Mouse (Mus musculus) limb, embryonic 12.5 days (tissue): ENCODE measurements around the gene Gm49486. TPM values are rescaled to one million over a fixed set of nuclear protein-coding genes. Genes with fewer than 3 reads are reported as not detected.

ENCODE experiments used
- ATAC-seq: fragments of 200-750 bp; cut with Nextera tagmentation; 2 replicates; pipeline ENCODE4 v1.8.0; 2017; ENCODE audit warnings: low read depth, moderate TSS enrichment; ENCODE audit not compliant: insufficient number of reproducible peaks, insufficient read depth, low FRiP score, low TSS enrichment
- H3K27ac ChIP-seq: fragments of 300-500 bp; sonication (generic); 2 replicates; pipeline ENCODE4 v1.5.1; 2016; ENCODE audit warnings: mild to moderate bottlenecking, moderate library complexity
- H3K27me3 ChIP-seq: fragments of 300-500 bp; sonication (generic); 2 replicates; pipeline ENCODE4 v1.6.1; 2016; ENCODE audit warnings: mild to moderate bottlenecking, moderate library complexity
- H3K36me3 ChIP-seq: fragments of 300-500 bp; sonication (generic); 2 replicates; pipeline ENCODE4 v1.6.1; 2016; ENCODE audit warnings: mild to moderate bottlenecking, moderate library complexity
- H3K4me1 ChIP-seq: fragments of 300-500 bp; sonication (generic); replicated peaks from 2 replicates; pipeline ENCODE4 v1.6.1; 2016
- H3K4me2 ChIP-seq: fragments of 300-500 bp; sonication (generic); 2 replicates; pipeline ENCODE4 v1.6.1; 2016; ENCODE audit warnings: mild to moderate bottlenecking, moderate library complexity
- H3K4me3 ChIP-seq: fragments of 300-500 bp; sonication (generic); replicated peaks from 2 replicates; pipeline ENCODE4 v1.5.1; 2016; ENCODE audit warnings: mild to moderate bottlenecking
- H3K9ac ChIP-seq: fragments of 300-500 bp; sonication (generic); replicated peaks from 2 replicates; pipeline ENCODE4 v1.6.1; 2016; ENCODE audit warnings: mild to moderate bottlenecking, moderate library complexity
- H3K9me3 ChIP-seq: fragments of 300-500 bp; sonication (generic); 2 replicates; pipeline ENCODE4 v1.6.1; 2016; ENCODE audit warnings: mild to moderate bottlenecking, moderate library complexity
- WGBS: fragments of 180-500 bp; shearing (Covaris S2); methylation state at CpG from one replicate; pipeline ENCODE4 v1.1.7; 2016; 5-methylcytosine and 5-hydroxymethylcytosine counted together
- polyA plus RNA-seq: library from polyadenylated mRNA; unstranded; fragments of >200 nt; fragmentation: Nextera tagmentation; extraction: Ambion mirVana; gene quantifications from 2 replicates; pipeline ENCODE4 v1.2.1, GENCODE M21; 2016

Gene Gm49486
- polyA plus RNA-seq, 1 experiment from 2014 or later, result 0.76 TPM

- Histone ChIP-seq H3K4me3 (no peak overlapping the region), H3K27ac (no peak overlapping the region), H3K4me2 (no peak overlapping the region), H3K36me3 (peaks cover 12% of the 10 kb centered on the region; the same call in 1 of the 2 replicates), H3K9ac (peak overlapping the region; percentile 12; the same call in 1 of the 2 replicates), H3K4me1 (no peaks in the 10 kb centered on the region), H3K27me3 (no peaks in the 10 kb centered on the region), H3K9me3 (no peaks in the 10 kb centered on the region)
- ATAC-seq, result no peak
- WGBS, result 80% methylated on average over 3 of the region's 3 CpGs
These were observed 59.2 kb downstream of the Gm49486 start for GRCm38 (mm10) chr15:79288387-79288786.

GRCm38 (mm10) chr15:79289441-79289840 lies 60.2 kb downstream of the Gm49486 start:
- Histone ChIP-seq H3K27me3 (no peaks in the 10 kb centered on the region), H3K36me3 (peaks cover 12% of the 10 kb centered on the region; the same call in 1 of the 2 replicates), H3K27ac (no peak overlapping the region), H3K4me2 (no peak overlapping the region), H3K4me1 (no peaks in the 10 kb centered on the region), H3K9me3 (no peaks in the 10 kb centered on the region), H3K9ac (no peak overlapping the region), H3K4me3 (no peak overlapping the region)
- no peak for ATAC-seq
- 79% methylated on average over 12 of the region's 12 CpGs for WGBS

GRCm38 (mm10) chr15:79290340-79290739 lies 61.1 kb downstream of the Gm49486 start:
- H3K4me2 ChIP-seq, result no peak overlapping the region
- no peaks in the 10 kb centered on the region for H3K9me3 ChIP-seq
- H3K4me3 ChIP-seq, result no peak overlapping the region
- peaks cover 12% of the 10 kb centered on the region; the same call in 1 of the 2 replicates for H3K36me3 ChIP-seq
- H3K27me3 ChIP-seq, result no peaks in the 10 kb centered on the region
- 57% methylated on average over 3 of the region's 3 CpGs for WGBS
- H3K9ac ChIP-seq, result no peak overlapping the region
- H3K4me1 ChIP-seq, result no peaks in the 10 kb centered on the region
- no peak for ATAC-seq
- no peak overlapping the region for H3K27ac ChIP-seq

- Histone ChIP-seq H3K4me3 (no peak overlapping the region), H3K36me3 (peaks cover 6% of the 10 kb centered on the region; the same call in 1 of the 2 replicates), H3K9me3 (no peaks in the 10 kb centered on the region), H3K4me2 (no peak overlapping the region), H3K4me1 (no peaks in the 10 kb centered on the region), H3K27ac (no peak overlapping the region), H3K27me3 (no peaks in the 10 kb centered on the region), H3K9ac (no peak overlapping the region)
- no peak for ATAC-seq
- 89% methylated on average over 9 of the region's 9 CpGs for WGBS
These were observed 63.6 kb downstream of the Gm49486 start for GRCm38 (mm10) chr15:79292779-79293178.

GRCm38 (mm10) chr15:79298553-79298952 lies 69.4 kb downstream of the Gm49486 start:
- Histone ChIP-seq H3K36me3 (no peaks in the 10 kb centered on the region), H3K9me3 (no peaks in the 10 kb centered on the region), H3K4me1 (no peaks in the 10 kb centered on the region), H3K27me3 (no peaks in the 10 kb centered on the region), H3K4me2 (no peak overlapping the region), H3K9ac (no peak overlapping the region), H3K4me3 (no peak overlapping the region), H3K27ac (no peak overlapping the region)
- WGBS, result 78% methylated on average over 6 of the region's 6 CpGs
- ATAC-seq, result no peak

- H3K27ac ChIP-seq, result no peak overlapping the region
- H3K27me3 ChIP-seq, result no peaks in the 10 kb centered on the region
- H3K9me3 ChIP-seq, result no peaks in the 10 kb centered on the region
- no peaks in the 10 kb centered on the region for H3K4me1 ChIP-seq
- no peak overlapping the region for H3K9ac ChIP-seq
- ATAC-seq, result no peak
- H3K36me3 ChIP-seq, result peaks cover 8% of the 10 kb centered on the region; the same call in 1 of the 2 replicates
- 75% methylated on average over 2 of the region's 2 CpGs for WGBS
- H3K4me2 ChIP-seq, result no peak overlapping the region
- no peak overlapping the region for H3K4me3 ChIP-seq
These were observed 70.5 kb downstream of the Gm49486 start for GRCm38 (mm10) chr15:79299563-79300155.

GRCm38 (mm10) chr15:79303725-79304124 lies 74.5 kb downstream of the Gm49486 start:
- Histone ChIP-seq H3K9ac (no peak overlapping the region), H3K4me2 (no peak overlapping the region), H3K4me1 (no peaks in the 10 kb centered on the region), H3K4me3 (no peak overlapping the region), H3K27ac (no peak overlapping the region), H3K9me3 (no peaks in the 10 kb centered on the region), H3K27me3 (no peaks in the 10 kb centered on the region), H3K36me3 (peaks cover 27% of the 10 kb centered on the region)
- WGBS, result 83% methylated on average over 8 of the region's 8 CpGs
- ATAC-seq, result no peak

- ATAC-seq, result no peak
- H3K36me3 ChIP-seq, result peaks cover 27% of the 10 kb centered on the region
- WGBS, result 68% methylated on average over 4 of the region's 5 CpGs
These were observed 75.6 kb downstream of the Gm49486 start for GRCm38 (mm10) chr15:79304832-79305231.

GRCm38 (mm10) chr15:79306043-79306637 lies 76.9 kb downstream of the Gm49486 start:
- H3K4me2 ChIP-seq, result no peak overlapping the region
- 76% methylated on average over 23 of the region's 23 CpGs for WGBS
- peaks cover 34% of the 10 kb centered on the region for H3K36me3 ChIP-seq
- no peak overlapping the region for H3K9ac ChIP-seq
- H3K9me3 ChIP-seq, result no peaks in the 10 kb centered on the region
- no peak overlapping the region for H3K27ac ChIP-seq
- no peaks in the 10 kb centered on the region for H3K4me1 ChIP-seq
- ATAC-seq, result no peak
- no peaks in the 10 kb centered on the region for H3K27me3 ChIP-seq
- H3K4me3 ChIP-seq, result no peak overlapping the region

More at GRCm38 (mm10) chr15:79304832-79305231, 75.6 kb downstream of the Gm49486 start:
- H3K9ac ChIP-seq, result no peak overlapping the region
- no peak overlapping the region for H3K4me2 ChIP-seq
- H3K4me1 ChIP-seq, result no peaks in the 10 kb centered on the region
- no peak overlapping the region for H3K4me3 ChIP-seq
- no peak overlapping the region for H3K27ac ChIP-seq
- H3K9me3 ChIP-seq, result no peaks in the 10 kb centered on the region
- no peaks in the 10 kb centered on the region for H3K27me3 ChIP-seq

Other genes starting within 250 kb of the Gm49486 start
- 677 and 728 TPM in 2 replicates for gene H1f0, start 200.9 kb upstream of the Gm49486 start, polyA plus RNA-seq
- gene Galr3, start 187.5 kb upstream of the Gm49486 start, polyA plus RNA-seq, result 0.18 TPM in 1 of 2 replicates, not detected in the other
- gene Ankrd54, start 166.5 kb upstream of the Gm49486 start, polyA plus RNA-seq, result 63.7 and 67.1 TPM in 2 replicates
- gene Eif3l, start 154.2 kb upstream of the Gm49486 start, polyA plus RNA-seq, result 232 and 241 TPM in 2 replicates
- gene Micall1, start 120.5 kb upstream of the Gm49486 start, polyA plus RNA-seq, result 12.2 and 13.0 TPM in 2 replicates
- 353 and 382 TPM in 2 replicates for gene Polr2f, start 88.4 kb upstream of the Gm49486 start, polyA plus RNA-seq
- gene 1700088E04Rik, start 88.1 kb upstream of the Gm49486 start, polyA plus RNA-seq, result 4.1 and 8.4 TPM in 2 replicates
- 4.1 and 4.4 TPM in 2 replicates for gene Sox10, start 64.2 kb upstream of the Gm49486 start, polyA plus RNA-seq
- 53.7 and 55.5 TPM in 2 replicates for gene Pick1, start 218 bp upstream of the Gm49486 start, polyA plus RNA-seq
- gene Slc16a8, start 25.4 kb downstream of the Gm49486 start, polyA plus RNA-seq, result 0.30 and 0.42 TPM in 2 replicates
- 8.6 and 10.0 TPM in 2 replicates for gene Baiap2l2, start 56.1 kb downstream of the Gm49486 start, polyA plus RNA-seq
- 11.0 and 11.9 TPM in 2 replicates for gene Pla2g6, start 99.0 kb downstream of the Gm49486 start, polyA plus RNA-seq
- gene Maff, start 117.2 kb downstream of the Gm49486 start, polyA plus RNA-seq, result 1.5 and 2.0 TPM in 2 replicates
- gene Tmem184b, start 174.2 kb downstream of the Gm49486 start, polyA plus RNA-seq, result 54.7 and 63.8 TPM in 2 replicates
- gene Csnk1e, start 226.2 kb downstream of the Gm49486 start, polyA plus RNA-seq, result 148 and 158 TPM in 2 replicates